Mouse (Mus musculus) urinary bladder, postnatal 0 days (tissue): Measurements from ENCODE around the gene Hist1h4k. TPM values are rescaled to one million over a fixed set of nuclear protein-coding genes. Genes with fewer than 3 reads are reported as not detected.

Source experiments
- microRNA-seq: library from miRNA; unstranded; fragments of <30 nt; microRNA quantifications from one replicate; pipeline ENCODE4, GENCODE M21; 2016
- polyA plus RNA-seq: library from polyadenylated mRNA; unstranded; fragments of >200 nt; fragmentation: Nextera tagmentation; extraction: Ambion mirVana; gene quantifications from 2 replicates; pipeline ENCODE4 v1.2.1, GENCODE M21; 2015

Gene Hist1h4k
- 1.3 and 2.3 TPM in 2 replicates for polyA plus RNA-seq

DNA sequence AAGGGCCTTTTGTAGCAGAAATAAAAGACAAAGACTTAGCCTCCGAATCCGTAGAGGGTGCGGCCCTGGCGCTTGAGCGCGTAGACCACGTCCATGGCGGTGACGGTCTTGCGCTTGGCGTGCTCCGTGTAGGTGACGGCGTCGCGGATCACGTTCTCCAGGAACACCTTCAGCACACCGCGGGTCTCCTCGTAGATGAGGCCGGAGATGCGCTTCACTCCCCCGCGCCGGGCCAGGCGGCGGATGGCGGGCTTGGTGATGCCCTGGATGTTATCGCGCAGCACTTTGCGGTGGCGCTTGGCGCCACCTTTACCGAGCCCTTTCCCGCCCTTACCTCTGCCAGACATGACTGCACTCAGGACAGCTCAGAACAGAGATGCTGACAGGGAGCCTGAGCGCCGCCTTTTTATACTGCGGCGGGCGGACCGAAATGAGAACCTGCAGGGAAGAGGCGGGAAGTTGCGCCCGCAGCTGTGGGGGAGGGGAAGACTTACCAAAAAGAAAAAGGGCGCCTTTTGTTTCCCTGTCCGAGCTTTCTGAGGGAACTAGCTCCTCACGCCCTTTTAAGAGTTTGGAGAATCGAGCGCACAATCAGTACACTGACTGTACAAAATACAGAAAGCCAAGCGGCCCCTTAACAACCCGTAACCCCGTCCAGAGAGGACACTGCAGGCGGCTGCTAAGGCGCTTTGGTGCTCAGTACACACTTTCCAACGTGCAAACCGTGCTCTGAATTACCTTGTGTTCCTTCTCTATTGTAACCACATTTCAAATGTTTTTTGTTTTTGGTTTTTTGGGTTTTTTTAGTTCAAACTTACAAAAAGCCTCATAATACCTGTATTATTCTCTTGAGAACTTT is at the start of gene Hist1h4k:
Gene Hist1h4k (minus strand): TSS at position 347 of the 859 bp plus-strand sequence.

DNA sequence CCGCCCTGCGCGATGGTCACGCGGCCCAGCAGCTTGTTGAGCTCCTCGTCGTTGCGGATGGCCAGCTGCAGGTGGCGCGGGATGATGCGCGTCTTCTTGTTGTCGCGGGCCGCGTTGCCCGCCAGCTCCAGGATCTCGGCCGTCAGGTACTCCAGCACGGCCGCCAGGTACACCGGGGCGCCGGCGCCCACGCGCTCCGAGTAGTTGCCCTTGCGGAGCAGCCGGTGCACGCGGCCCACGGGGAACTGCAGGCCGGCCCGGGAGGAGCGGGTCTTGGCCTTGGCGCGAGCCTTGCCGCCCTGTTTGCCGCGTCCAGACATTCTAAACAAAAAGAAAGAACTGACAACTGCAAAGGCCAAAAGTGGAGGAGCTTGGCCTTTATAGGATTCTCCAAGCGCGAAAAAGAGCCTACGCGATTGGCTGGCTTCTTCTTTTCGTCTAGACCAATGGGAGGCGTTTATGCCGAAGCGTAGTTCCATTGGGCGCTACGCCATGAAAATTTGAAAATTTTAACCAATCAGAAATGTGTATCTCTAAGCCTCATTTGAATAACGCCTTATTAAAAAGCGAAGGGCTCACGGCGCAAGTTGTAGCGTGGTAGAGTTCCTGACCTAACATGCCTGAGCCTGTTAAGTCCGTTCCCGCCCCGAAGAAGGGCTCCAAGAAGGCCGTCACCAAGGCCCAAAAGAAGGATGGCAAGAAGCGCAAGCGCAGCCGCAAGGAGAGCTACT is 36.8 kb upstream of the Hist1h4k start, which contains the start of the genes Hist1h2an and Hist1h2bp:
Gene Hist1h2an (minus strand): TSS at position 320 of the 731 bp plus-strand sequence.
Gene Hist1h2bp (plus strand): TSS at position 563 of the 731 bp plus-strand sequence.

DNA sequence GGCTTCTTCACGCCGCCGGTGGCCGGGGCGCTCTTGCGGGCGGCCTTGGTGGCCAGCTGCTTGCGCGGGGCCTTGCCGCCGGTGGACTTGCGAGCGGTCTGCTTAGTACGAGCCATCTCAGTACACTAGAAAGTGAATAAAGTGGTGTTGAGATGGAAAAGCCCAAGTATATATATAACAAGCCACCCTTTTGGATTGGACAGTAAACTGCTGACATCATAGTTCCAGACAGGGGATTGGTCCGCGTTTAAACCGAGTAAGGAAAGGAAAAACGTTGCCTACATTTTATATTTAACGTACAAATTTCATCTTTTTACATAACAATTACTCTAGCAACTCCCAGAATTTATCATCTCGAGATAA is 32.9 kb upstream of the Hist1h4k start, which contains the start of gene Hist1h3i:
Gene Hist1h3i (minus strand): TSS at position 116 of the 363 bp plus-strand sequence.

DNA sequence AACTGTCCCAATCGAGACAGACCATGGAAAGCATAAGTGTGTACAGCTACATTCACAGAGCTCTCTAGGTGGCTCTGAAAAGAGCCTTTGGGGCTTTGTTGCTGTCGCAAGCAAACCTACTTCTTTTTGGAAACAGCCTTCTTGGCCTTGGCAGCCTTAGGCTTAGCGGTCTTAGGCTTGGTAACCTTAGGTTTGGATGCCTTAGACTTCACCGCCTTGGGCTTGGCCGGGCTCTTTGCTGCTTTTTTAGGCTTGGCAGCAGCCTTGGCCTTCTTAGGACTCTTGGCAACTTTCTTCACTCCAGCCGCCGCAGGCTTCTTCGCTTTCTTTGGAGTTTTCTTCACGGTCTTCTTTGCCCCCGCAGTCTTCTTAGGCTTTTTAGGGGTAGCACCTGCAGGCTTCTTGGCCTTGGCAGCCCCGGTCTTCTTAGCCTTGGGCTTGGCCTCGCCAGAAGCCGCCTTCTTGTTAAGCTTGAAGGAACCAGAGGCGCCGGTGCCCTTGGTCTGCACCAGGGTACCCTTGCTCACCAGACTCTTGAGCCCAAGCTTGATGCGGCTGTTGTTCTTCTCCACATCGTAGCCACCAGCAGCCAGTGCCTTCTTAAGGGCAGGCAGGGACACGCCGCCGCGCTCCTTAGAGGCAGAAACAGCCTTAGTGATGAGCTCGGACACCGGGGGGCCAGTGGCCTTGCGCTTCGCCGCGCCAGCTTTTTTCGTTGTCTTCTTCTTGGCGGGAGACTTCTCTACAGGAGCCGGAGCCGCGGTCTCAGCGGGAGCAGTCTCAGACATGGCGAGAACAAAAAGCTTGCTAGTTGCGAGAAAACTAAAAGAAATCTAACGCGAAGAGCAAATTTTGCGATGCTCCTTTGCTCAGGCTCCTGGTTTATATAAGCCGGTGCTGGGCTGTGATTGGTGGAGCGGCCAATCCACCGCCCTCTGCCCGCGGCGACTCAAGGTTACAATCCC is 29.7 kb upstream of the Hist1h4k start, which contains the start of gene Hist1h1b:
Gene Hist1h1b (minus strand): TSS at position 859 of the 965 bp plus-strand sequence.

DNA sequence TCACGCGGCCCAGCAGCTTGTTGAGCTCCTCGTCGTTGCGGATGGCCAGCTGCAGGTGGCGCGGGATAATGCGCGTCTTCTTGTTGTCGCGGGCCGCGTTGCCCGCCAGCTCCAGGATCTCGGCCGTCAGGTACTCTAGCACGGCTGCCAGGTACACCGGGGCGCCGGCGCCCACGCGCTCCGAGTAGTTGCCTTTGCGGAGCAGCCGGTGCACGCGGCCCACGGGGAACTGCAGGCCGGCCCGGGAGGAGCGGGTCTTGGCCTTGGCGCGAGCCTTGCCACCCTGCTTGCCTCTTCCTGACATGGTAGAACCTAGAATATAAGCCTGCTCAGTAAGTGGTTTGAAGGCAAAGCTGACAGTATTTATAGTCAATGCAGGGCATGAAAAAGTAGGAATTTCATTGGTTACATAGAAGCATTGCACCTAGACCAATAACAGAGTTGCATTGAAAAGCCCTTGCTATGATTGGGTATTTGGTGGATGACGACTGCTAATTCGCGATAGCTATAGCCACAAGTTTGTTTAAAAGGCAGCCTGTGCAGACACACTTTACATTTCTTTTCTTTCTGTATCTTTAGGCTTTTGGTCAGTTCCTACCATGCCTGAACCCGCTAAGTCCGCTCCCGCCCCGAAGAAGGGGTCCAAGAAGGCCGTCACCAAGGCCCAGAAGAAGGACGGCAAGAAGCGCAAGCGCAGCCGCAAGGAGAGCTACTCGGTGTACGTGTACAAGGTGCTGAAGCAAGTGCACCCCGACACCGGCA is 3.4 kb upstream of the Hist1h4k start, which contains the start of the genes Hist1h2ak and Hist1h2bn:
Gene Hist1h2ak (minus strand): TSS at position 304 of the 762 bp plus-strand sequence.
Gene Hist1h2bn (plus strand): TSS at position 600 of the 762 bp plus-strand sequence.

DNA sequence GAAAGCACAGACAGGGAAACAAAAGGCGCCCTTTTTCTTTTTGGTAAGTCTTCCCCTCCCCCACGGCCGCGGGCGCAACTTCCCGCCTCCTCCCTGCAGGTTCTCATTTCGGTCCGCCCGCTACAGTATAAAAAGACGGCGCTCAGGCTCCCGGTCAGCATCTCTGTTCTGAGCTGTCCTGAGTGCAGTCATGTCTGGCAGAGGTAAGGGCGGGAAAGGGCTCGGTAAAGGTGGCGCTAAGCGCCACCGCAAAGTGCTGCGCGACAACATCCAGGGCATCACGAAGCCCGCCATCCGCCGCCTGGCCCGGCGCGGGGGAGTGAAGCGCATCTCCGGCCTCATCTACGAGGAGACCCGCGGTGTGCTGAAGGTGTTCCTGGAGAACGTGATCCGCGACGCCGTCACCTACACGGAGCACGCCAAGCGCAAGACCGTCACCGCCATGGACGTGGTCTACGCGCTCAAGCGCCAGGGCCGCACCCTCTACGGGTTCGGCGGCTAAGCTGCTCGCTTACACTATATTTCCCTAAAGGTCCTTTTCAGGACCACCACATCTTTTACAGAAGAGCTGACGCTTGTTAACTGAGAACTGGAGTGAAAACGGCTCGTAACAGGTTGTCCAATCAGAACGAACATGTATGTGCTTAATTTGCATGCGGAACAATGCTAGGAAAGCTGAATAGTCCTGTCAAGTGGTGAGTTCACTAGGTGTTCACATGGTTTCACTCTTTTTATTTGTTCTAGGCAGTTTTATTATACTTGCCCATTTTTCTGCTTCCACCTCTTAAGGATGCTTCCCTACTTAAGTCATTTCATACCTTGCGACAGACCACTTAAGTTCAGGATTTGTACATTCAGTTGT is 15.2 kb downstream of the Hist1h4k start, which contains the start of gene Hist1h4j:
Gene Hist1h4j (plus strand): TSS at position 159 of the 862 bp plus-strand sequence.

DNA sequence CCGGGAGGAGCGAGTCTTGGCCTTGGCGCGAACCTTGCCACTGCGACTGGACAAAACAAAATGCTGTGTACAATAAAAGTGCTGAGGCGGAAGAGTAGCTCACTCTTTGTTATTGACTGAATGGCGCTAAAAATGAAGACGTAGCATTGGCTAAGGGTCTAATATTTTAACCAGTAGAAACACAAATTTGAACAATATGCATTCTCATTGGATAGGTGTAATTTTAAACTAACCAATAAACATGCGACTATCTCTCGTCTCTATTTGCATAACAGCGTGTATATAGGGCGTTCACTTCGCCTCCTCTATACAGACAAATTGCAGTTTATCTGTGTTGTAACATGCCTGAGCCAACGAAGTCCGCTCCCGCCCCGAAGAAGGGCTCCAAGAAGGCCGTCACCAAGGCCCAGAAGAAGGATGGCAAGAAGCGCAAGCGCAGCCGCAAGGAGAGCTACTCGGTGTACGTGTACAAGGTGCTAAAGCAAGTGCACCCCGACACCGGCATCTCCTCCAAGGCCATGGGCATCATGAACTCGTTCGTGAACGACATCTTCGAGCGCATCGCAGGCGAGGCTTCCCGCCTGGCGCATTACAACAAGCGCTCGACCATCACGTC is 28.4 kb downstream of the Hist1h4k start, which contains the start of gene Hist1h2bm:
Gene Hist1h2bm (plus strand): TSS at position 288 of the 616 bp plus-strand sequence.

DNA sequence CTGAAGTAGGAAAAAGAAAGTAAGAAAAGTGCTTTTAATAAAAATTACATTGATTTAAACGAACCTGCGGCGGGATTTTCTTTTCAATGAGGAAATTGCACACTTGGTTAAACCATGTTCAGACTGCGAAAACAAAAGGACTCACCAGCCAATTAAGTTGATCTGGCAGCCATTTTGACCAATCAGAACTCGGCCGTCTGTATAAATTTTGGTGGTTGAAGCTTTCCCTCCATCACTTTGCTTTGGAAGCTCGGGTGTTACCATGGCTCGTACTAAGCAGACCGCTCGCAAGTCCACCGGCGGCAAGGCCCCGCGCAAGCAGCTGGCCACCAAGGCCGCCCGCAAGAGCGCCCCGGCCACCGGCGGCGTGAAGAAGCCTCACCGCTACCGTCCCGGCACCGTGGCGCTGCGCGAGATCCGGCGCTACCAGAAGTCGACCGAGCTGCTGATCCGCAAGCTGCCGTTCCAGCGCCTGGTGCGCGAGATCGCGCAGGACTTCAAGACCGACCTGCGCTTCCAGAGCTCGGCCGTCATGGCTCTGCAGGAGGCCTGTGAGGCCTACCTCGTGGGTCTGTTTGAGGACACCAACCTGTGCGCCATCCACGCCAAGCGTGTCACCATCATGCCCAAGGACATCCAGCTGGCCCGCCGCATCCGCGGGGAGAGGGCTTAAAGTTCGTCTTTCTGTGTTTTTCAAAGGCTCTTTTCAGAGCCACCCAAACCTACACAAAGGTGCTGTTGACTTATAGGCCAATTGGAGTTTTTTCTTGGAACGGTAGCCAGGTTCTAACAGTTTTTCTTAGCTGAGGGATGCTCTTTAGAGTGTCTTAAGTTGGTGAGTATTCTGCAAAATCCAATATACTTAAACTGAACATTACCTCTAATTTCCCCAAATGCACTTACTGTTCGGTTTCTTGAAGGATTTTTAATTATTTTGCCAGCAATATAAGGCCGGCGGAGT is 32.6 kb downstream of the Hist1h4k start, which contains the start of gene Hist1h3h:
Gene Hist1h3h (plus strand): TSS at position 263 of the 961 bp plus-strand sequence.

DNA sequence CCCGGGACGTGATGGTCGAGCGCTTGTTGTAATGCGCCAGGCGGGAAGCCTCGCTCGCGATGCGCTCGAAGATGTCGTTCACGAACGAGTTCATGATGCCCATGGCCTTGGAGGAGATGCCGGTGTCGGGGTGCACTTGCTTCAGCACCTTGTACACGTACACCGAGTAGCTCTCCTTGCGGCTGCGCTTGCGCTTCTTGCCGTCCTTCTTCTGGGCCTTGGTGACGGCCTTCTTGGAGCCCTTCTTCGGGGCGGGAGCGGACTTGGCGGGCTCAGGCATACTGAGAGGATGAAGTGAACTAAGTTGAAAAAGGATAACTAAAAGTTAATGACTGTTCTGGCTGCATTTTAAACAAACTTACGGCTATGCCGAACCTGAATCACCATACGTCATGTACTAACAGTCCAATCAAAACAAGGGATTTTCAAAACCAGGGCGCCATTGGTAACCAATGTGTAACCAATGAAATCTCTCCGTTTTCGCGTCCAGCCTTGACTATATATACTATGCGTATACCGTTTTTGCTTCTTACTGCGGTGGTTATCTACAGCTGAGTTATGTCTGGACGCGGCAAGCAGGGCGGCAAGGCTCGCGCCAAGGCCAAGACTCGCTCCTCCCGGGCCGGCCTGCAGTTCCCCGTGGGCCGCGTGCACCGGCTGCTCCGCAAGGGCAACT is 34.3 kb downstream of the Hist1h4k start, which contains the start of the genes Hist1h2bl and Hist1h2ai:
Gene Hist1h2bl (minus strand): TSS at position 280 of the 676 bp plus-strand sequence.
Gene Hist1h2ai (plus strand): TSS at position 559 of the 676 bp plus-strand sequence.

Small RNAs within 50 kb of the gene (microRNA-seq; reads per million reads assigned to microRNA genes)
- not detected for gene Gm44346
- gene Gm44357 = not detected
- gene Gm44367 = not detected
- gene Gm44454 = not detected

Other genes starting within 250 kb of the Hist1h4k start
- 9.9 and 11.1 TPM in 2 replicates for gene Gm11273, start 249.1 kb downstream of the Hist1h4k start, polyA plus RNA-seq
- 2.0 and 2.8 TPM in 2 replicates for gene Zkscan8, start 219.4 kb downstream of the Hist1h4k start, polyA plus RNA-seq
- gene Olfr1366, start 207.7 kb downstream of the Hist1h4k start, polyA plus RNA-seq = 0.13 TPM in 1 of 2 replicates, not detected in the other
- gene Olfr1535, start 190.6 kb downstream of the Hist1h4k start, polyA plus RNA-seq = not detected in 2 replicates
- not detected in 2 replicates for gene Olfr1364, start 168.7 kb downstream of the Hist1h4k start, polyA plus RNA-seq
- gene Olfr1362, start 136.5 kb downstream of the Hist1h4k start, polyA plus RNA-seq = not detected in 2 replicates
- not detected in 2 replicates for gene Olfr11, start 108.0 kb downstream of the Hist1h4k start, polyA plus RNA-seq
- not detected in 2 replicates for gene Olfr1361, start 87.1 kb downstream of the Hist1h4k start, polyA plus RNA-seq
- not detected in 2 replicates for gene Olfr1360, start 73.1 kb downstream of the Hist1h4k start, polyA plus RNA-seq
- not detected in 2 replicates for gene Olfr1359, start 52.4 kb downstream of the Hist1h4k start, polyA plus RNA-seq
- 1.2 TPM in 1 of 2 replicates, not detected in the other for gene Hist1h2bl, start 34.4 kb downstream of the Hist1h4k start, polyA plus RNA-seq
- gene Hist1h2ai, start 34.1 kb downstream of the Hist1h4k start, polyA plus RNA-seq = 3.3 and 6.2 TPM in 2 replicates
- 1.3 and 3.8 TPM in 2 replicates for gene Hist1h3h, start 32.8 kb downstream of the Hist1h4k start, polyA plus RNA-seq
- 0.61 and 1.5 TPM in 2 replicates for gene Hist1h2bm, start 28.5 kb downstream of the Hist1h4k start, polyA plus RNA-seq
- 0.85 and 1.5 TPM in 2 replicates for gene Hist1h4j, start 15.4 kb downstream of the Hist1h4k start, polyA plus RNA-seq
- 7.2 and 7.5 TPM in 2 replicates for gene Hist1h2ak, start 3.3 kb upstream of the Hist1h4k start, polyA plus RNA-seq
- gene Hist1h2bn, start 3.6 kb upstream of the Hist1h4k start, polyA plus RNA-seq = 1.3 TPM in 1 of 2 replicates, not detected in the other
- 4.7 and 7.0 TPM in 2 replicates for gene Hist1h1b, start 30.1 kb upstream of the Hist1h4k start, polyA plus RNA-seq
- gene Hist1h3i, start 32.9 kb upstream of the Hist1h4k start, polyA plus RNA-seq = 17.8 and 25.6 TPM in 2 replicates
- gene Hist1h2an, start 36.7 kb upstream of the Hist1h4k start, polyA plus RNA-seq = 1.5 and 4.1 TPM in 2 replicates
- gene Hist1h2bp, start 37.0 kb upstream of the Hist1h4k start, polyA plus RNA-seq = 0.54 TPM in 1 of 2 replicates, not detected in the other
- gene Hist1h2bq, start 59.7 kb upstream of the Hist1h4k start, polyA plus RNA-seq = 3.9 and 5.8 TPM in 2 replicates
- 3.7 TPM in 1 of 2 replicates, not detected in the other for gene Hist1h2ao, start 60.0 kb upstream of the Hist1h4k start, polyA plus RNA-seq
- gene Hist1h4m, start 61.2 kb upstream of the Hist1h4k start, polyA plus RNA-seq = not detected in 2 replicates
- gene Hist1h4n, start 81.7 kb upstream of the Hist1h4k start, polyA plus RNA-seq = 8.8 and 12.8 TPM in 2 replicates
- 721 and 1,071 TPM in 2 replicates for gene Hist1h2ap, start 83.0 kb upstream of the Hist1h4k start, polyA plus RNA-seq
- 3.3 and 6.2 TPM in 2 replicates for gene Hist1h2br, start 83.2 kb upstream of the Hist1h4k start, polyA plus RNA-seq
- 1.1 and 1.2 TPM in 2 replicates for gene Zfp184, start 194.6 kb upstream of the Hist1h4k start, polyA plus RNA-seq
- gene Pom121l2, start 230.7 kb upstream of the Hist1h4k start, polyA plus RNA-seq = 0.17 TPM in 1 of 2 replicates, not detected in the other